Mouse (Mus musculus) adrenal gland, adult 8-10 months (tissue): ENCODE results near the gene Ogn. TPM values are rescaled to one million over a fixed set of nuclear protein-coding genes. Genes with fewer than 3 reads are reported as not detected.
A peak's percentile ranks its signal among the peaks of the same experiment; 100 is the strongest.

Experiments
- DNase-seq: peaks from one replicate; pipeline ENCODE4 v3.0.0; 2022
- total RNA-seq, 4 experiments: library from RNA; stranded (reverse); gene quantifications; 2 replicates each; pipeline ENCODE4 v1.2.4; 2022

Gene Ogn
- total RNA-seq, 4 experiments from 2014 or later: 52.2 to 83.6 (median 61.4) TPM

DNA sequence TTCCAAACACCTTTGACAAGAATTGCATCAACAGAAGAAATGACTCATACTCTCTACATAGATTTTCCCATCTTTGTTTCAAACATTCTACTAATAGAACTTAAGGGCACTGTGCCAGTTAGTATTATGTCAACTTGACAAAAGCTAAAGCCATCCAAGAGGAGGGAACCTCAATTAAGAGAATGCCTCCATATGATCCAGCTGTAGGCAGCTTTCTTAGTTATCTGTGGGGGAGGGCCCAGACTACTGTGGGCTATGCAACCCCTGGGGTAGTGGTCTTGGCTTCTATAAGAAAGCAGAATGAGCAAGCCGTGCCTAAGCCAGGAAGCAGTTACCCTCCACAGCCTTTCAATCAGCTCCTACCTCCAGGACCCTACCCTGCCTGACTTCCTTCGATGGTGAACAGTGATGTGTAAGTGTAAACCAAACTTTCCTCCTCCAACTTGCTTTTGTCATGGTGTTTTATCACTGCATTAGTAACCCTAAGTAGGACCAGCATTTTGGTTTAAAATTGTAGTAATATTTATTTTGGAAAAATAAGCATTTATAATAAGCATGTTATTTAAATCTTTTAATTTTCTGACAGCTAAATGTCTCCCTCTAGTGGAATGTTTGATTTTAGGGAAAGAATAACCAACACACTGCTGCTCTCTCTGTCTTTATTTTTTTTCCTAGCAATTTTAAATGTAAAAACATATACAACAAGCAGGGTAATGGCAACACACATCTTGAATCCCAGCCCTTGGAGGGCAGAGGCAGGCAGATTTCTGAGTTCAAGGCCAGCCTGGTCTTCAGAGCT lies 37.1 kb downstream of the Ogn start:
- no peak for DNase-seq

DNA sequence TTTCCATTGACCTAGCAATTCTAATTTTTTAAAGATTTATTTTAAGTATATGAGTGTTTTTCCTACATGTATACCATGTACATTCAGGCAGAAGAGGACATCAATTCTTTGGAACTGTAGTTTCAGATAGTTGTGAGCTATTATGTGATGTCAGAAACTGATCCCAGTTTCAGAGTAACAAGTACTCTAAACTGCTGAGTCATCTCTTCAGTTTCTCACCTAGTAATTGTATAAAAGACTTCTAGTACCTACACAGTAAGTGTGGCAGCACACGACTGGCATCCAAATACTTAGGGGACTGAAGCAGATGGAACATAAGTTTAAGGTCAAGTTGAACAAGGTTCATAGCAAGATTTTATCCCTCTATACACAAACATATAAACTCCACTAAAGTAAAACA lies 38.2 kb downstream of the Ogn start:
- DNase-seq: no peak

DNA sequence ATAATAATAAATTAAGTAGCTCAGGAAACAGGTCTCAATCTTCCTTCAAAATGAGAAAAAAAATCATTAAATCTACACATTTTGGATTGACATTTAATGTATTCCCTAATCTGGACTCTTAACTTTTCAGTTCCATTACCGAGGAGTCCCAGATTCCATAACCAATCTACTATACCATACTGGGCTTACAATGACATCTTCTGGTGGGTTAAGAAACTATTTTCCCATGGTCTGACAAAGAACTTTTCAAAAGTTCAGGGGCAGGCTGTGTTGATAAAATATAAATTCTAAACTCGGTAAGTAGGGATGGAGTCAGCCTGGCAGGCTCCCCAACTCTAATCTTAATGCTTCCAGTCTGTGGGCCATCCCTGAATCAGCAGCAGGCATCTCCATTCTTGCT lies 43.3 kb downstream of the Ogn start:
- DNase-seq: no peak

DNA sequence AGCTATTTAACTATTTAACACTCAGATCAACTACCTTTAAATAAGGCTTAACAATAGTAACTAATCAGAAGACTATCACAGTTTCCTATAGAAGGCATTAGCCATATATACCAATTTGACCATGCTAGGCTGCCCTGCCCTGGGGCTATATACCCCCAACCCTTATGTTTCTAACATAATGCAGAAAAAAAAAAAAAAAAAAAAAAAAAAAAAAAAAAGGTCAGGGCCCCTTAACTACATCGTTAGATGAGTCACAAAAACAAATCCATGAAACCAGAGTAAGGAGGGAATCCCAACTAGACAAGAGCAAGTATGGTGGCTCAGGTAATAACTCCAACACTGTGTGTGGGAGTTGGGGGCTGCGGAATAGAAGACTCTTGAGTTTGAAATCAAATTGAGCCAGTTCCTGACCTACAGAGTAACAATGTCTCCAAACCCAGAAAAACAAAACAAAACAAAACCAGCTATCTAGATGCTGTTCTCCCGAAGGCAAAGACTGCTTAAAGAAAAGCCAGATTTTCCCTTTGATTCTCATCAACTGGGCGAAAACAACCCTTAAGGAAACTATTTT lies 44.0 kb downstream of the Ogn start:
- DNase-seq: no peak

DNA sequence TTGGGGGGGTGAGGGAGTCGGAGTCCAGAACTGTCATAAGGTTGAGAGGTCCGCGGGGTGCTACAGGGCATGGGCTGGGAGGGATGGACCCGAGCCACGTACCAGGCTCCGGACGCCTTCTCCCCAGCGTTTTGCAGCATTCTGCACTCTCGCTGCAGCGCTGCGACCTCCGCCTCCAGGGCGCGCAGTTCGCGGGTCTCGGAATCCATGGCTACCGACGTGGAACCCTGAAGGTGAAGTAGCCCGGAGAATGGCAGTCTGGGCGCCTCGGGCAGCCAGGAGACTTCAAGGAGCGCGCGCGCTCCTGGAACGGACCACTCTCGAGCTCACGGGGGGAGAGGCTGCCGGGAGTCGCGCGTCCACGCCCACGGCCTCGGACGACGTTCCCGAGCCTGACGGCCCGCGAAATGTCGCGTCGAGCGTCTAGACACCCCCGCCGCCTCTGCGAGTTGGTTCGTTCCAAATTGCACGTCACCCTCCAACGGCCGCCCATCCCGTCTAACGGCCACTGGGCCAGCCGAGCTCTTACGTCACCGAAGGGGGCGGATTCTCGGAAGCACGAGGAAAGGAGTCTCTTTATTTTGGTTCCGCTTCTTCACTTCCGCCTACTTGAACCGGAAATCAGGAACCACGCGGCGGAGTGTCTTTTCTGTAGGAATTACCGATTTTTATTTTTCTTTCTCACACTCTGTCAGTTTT lies 44.8 kb downstream of the Ogn start, which contains the start of the genes Cenpp and Nol8:
Gene Cenpp, minus strand, starts transcription at position 305 of the 699 bp plus-strand sequence.
Gene Nol8, plus strand, starts transcription at position 598 of the 699 bp plus-strand sequence.
- DNase-seq: peak; percentile 98

DNA sequence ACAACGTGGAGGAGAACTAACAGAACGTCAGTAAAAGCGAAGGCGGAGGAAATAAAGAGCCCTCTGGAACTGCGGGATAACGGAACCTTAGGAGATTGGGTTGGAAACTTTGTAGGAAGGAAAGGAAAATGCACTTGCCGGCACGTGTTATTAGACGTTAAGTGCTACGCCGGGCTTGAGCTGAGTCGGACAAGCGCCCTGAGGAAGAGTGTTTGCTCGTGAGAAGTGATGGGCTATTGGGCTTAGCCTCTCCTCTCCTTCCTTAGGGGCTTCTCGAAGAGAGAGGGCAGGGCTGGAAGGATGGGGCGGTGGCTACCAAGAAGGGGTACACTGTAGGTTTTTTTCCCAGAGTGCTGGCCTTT lies 45.3 kb downstream of the Ogn start:
- DNase-seq: no peak

Other genes with a start within 250 kb of the Ogn start
- 10 to 100 TPM; 38.1 to 43.5 (median 39.4) TPM for gene Ippk, start 186.8 kb upstream of the Ogn start, total RNA-seq
- 1 to 10 TPM; 1.5 to 2.2 (median 1.7) TPM for gene Tes3-ps, start 114.7 kb upstream of the Ogn start, total RNA-seq
- 10 to 100 TPM in 1 of 4 experiments, 1 to 10 TPM in 3; 6.0 to 10.1 (median 7.9) TPM for gene Ecm2, start 103.2 kb upstream of the Ogn start, total RNA-seq
- gene Aspn, start 63.6 kb upstream of the Ogn start, total RNA-seq: 1 to 10 TPM; 2.0 to 5.8 (median 2.9) TPM
- 1 to 10 TPM; 3.1 to 6.9 (median 5.5) TPM for gene Omd, start 25.6 kb upstream of the Ogn start, total RNA-seq
- gene Cenpp, start 44.7 kb downstream of the Ogn start, total RNA-seq: 1 to 10 TPM in 2 of 4 experiments, under 1 TPM in 2; 0.58 to 1.1 (median 0.96) TPM
- 10 to 100 TPM; 17.9 to 23.1 (median 21.0) TPM for gene Nol8, start 45.0 kb downstream of the Ogn start, total RNA-seq
- 10 to 100 TPM; 57.4 to 85.3 (median 75.1) TPM for gene Iars, start 74.1 kb downstream of the Ogn start, total RNA-seq
- not detected for gene Gm30302, start 191.0 kb downstream of the Ogn start, total RNA-seq